Mouse (Mus musculus) spleen, postnatal 36 days (tissue): ENCODE data around the gene Pias1.

Source experiments
- DNase-seq, 2 experiments: peaks; one replicate each; pipeline ENCODE4 v3.0.0; 2022; ENCODE audit warnings: low spot score in 2 of 2, mixed read lengths in 1 of 2

The Pias1 gene

DNA sequence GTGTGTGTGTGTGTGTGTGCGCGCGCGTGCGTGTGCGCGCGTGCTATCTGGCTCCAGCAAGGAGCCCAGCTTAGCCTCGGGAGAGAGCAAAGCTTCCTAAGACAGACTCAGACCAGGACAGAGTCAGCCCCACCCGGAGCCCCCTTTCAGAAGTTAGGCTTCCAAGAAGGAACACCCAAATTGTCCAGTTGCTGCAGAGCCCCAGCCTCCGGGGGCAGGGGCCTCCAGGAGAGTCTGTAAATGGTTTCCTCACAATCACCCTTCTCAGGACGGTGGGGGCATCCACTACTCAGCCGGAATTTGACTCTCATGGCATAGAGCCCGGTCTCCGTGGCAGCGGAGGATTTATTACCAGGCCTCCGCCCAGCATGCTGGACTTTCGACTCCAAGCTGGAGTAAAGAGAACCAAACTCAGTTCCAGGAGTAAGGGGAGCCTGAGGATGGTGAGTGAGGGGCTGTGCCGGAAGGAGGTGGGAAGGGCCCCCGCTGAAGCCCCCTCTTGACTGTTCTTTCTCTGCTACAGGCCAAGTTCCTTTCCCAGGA lies 129.9 kb downstream of the Pias1 start, which contains the start of gene Calml4:
Gene Calml4 (plus strand): TSS at position 362 of the 543 bp plus-strand sequence.
- DNase-seq = no peak

DNA sequence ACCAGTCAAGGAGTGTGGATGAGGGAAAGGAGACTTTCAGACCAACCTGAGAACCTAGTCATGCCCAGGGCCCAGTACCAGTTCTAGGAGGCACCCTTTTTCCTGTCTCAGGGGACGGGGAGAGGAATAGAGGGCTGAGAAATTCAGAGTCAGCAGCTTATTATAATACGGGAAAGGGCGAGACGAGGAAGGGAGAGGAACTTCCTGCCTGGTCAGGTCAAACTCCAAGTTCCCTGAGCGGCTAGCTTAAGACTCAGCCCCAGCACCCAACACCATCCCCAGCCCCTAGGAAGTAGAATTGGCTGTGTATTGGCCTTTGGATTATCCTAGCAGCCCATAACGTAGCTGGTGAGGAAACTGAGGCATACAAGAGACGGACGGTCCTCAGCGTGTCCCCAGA lies 130.5 kb downstream of the Pias1 start:
- DNase-seq = no peak

DNA sequence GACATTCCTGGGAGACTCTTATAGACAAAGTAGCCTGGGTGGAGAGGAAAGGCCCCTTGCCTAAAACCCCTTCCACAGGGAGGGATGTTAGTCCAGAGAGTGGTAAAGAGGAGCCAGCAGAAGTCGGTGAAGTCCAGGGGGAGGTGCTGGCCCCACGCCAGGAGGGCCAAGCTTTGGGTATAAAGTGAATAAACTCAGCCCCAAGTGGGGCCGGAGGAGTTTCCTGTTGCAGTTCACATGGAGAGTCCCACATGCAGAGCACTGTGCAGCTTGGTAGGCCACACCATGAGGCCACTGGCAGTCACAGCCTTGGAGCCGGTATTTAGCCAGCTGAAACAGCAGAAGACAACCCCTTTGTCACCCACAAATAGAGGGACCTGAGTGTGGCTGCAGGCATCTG lies 133.2 kb downstream of the Pias1 start:
- DNase-seq = no peak

DNA sequence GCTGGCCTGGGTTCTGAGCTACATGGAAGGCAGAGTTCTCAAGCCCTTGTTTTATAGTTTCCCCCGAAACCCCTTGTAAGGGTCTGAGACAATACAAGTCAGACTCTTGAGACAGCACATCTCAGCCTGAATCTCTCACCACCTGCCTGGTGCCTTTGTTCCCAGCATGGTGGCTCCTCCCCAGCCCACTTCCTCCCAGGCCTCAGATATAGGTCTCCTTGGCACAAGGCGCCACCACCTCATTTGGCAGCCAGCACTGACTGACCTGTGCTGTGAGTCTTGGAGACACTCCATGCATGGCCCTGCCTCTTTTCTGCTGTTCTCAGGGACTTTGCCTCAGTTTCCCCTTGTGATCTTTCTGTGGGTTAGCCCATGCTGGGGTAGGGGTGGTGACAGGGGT lies 136.2 kb downstream of the Pias1 start:
- no peak for DNase-seq

DNA sequence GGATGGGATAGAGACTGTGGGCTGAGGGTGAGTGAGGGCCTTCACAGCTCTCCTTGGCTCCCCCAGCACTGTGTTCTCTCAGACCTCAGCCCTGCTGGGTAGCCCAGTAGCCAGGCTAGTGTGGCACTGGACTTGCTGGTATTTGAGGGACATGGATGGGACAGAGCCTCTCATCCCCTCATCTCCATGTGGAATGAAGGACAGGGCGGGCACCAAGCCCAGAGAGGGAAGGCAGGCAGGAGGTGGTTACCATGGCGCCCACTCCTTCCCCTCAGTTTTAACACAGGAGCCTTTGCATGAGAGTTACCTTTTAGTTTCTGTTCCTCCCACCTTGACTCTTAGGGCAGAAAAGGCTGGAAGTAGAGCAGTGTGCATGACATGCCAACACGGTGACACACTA lies 139.1 kb downstream of the Pias1 start:
- no peak for DNase-seq

DNA sequence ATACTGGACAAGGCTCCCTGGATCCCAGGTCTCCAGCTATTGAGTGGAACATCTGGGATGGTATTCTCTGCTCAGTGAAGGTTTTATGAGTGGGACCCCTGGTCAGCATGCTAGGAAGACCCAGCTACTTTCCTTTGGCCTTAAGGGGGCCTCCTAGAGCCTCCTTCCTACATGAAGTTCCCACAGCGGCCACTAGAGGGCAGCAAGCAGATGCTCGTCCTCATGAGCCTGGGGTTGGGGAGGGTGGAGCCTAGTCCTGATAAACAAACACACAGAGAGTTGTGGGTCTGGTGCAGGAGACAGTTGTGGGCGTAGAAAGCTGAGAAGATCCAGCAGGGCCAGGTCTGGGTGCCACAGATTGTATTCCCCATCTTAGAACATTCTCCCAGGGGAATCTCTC lies 140.0 kb downstream of the Pias1 start:
- DNase-seq = peak; percentile 67 to 74

DNA sequence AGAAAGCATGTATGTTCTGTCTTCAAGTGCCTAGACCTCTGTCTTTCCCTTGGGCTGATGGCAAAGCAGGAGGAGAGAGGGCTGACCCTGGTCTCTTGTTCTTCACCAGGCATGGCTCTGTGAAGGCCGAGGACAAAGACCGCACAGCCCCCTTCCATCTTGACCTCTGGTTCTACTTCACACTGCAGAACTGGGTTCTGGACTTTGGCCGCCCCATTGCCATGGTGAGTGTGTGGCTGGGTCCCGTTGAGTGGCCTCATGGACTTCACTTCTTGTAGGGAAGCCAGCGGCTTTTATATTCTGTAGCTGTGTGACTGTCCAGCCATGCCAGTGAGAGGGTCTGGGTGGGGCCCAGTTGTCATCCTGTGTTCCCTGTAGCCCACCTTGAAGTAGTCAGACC lies 143.3 kb downstream of the Pias1 start:
- no peak for DNase-seq

DNA sequence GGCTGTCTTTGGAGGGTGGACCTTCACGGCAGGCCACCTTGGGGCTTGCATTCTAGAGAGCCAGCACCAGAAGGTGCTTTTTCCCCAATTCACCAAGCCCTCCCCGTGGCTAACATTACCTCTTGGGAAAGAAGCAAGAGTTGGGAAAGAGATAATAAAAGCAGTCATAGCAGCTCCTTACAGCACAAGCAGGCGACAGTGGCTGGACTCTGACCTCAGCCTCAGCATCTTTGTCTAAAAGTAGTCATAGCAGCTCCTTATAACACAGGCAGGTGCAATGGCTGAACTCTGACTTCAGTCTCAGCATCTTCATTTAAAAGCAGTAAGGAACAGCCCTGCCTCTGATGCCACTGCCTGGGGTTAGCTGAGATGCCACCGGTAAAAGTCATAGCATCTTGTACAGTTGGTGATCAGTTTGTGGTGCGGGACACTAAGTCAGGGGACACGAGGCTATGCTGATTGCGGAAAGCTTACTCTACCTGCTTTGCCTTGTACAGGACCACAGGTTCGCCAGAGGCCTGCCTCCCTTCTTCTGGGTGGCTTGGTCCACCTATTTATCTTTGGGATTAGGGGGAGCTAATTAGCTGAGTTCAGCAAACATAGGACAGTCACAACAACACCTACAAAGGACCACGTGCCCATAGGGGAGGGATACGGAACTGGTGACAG lies 144.2 kb downstream of the Pias1 start:
- DNase-seq = no peak

DNA sequence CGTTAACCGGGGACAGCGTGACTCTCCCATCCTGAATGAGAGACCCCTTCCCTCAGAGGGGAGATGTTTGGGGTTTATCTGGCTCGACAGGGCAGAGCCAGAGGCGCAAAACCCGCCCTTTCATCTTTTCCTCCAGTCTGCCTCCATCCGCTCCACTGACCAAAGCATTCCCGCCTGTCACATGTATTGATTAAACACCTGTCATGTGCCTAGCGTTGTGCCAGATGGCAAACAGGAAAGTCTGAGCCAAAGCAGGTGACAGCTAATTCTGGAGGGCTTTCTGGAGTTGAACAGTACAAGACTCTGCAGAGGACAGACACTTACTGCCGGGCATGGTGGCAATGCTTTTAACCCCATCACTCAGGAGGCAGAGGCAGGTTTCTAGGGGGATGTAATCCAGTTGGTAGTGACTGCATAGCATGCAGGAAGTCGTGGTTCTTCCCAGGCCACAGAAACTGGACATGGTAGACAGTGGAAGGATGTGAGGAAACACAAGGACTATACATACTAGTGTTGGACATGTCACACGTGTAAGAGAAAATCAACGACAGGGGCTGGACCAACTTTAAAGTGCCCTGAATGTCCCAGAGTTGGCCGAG lies 148.5 kb downstream of the Pias1 start:
- DNase-seq = no peak

DNA sequence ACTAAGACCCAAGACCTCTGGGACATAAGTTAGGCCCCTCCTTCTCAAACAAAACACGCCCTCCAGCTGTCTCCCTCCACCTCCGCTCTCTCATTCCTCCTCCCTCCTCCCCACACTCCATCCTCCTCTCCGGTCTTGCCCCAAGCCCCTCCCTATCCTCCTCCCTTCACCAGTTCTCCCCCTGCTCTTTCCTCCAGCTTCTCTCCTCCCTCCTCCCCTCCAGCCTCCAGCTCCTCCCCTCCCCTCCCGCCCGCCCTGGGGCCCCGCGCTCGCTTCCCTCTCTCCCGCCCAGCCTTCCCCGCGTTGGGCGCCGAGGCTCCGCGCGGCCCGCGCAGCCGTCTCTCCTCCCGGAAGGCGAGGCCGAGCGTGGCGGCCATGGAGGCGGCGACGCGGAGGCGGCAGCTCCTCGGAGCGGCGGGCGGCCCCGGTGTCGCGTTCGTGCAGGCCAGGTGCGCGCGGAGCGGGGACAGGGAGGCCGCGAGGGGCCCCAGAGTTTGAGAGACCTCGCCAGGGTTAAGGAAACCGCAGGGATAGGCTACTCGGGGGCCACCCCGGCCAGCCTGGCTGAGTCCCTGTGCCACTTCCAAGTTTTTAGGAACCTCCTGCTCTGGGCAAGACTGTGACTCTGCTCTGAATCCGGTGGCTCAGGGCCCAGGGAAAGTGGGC lies 149.1 kb downstream of the Pias1 start, which contains the start of gene Cln6:
Gene Cln6 (plus strand): TSS at position 280 of the 666 bp plus-strand sequence.
- peak; percentile 68 to 71 for DNase-seq

DNA sequence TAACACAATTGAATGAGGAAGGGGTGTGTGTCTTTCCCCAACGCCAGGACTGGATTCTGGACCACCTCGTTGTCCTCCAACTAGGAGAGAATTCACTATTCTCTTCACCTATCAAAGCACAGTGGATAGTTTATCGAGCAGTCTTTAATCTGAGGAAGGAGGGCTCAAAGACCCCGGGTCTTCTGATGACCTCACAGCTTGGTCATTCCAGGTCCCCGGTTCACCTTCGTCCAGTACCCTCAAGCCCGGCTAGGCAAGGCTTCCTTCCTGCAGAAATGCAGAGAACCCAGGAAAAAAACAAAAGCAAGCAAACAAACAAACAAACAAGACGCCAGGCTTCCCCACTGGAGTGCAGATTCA lies 149.6 kb downstream of the Pias1 start:
- no peak for DNase-seq

DNA sequence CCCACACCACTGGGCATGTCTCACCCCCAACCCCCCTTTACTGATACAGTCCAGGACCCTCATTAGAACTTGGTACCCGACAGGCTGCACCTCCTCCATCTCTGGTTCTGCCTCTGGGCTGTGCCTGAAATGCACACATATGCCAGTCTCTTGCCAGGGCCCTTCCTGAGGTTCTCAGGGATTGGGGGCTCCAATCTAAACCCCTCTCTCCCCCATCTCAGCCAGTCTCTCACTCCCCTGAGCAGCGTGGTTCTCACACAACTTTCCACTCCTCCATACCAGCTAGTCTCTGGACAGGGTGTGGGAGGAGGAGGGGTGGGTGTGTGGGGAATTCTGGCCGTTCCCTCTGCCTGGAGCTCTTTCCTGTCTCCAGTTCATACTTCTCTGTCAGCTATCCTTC lies 150.1 kb downstream of the Pias1 start:
- no peak for DNase-seq

DNA sequence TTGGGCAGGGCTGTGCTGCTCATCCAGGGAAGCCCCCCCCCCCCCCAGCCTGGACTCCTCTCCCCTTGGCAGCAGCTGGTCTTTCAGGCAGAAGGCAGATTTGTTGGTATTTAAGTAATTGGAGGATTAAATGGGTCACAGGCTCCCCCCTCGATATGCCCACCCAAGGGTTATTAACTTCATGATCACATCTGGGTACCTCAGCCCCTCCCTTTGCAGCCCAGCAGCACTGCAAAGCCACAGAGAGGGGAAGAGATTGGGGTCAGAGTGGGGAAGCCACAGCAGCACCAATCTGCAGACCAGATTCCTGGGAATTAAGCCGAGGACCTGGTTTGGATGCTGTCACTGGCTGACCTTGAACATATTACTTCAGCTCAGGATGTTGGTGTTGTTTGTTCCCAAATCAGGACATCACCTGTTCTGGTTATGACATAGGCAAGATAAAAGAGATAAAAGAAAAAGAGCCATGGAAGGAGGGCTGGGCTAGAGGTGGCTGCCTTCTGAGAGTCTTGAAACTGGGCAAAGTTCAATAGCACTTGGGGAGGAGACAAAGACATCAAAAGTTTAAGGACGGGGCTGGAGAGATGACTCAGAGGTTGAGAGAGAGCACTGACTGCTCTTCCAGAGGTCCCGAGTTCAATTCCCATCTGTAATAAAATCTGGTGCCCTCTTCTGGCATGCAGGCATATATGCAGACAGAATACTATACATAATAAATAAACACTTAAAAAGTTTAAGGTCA lies 151.8 kb downstream of the Pias1 start:
- no peak for DNase-seq

DNA sequence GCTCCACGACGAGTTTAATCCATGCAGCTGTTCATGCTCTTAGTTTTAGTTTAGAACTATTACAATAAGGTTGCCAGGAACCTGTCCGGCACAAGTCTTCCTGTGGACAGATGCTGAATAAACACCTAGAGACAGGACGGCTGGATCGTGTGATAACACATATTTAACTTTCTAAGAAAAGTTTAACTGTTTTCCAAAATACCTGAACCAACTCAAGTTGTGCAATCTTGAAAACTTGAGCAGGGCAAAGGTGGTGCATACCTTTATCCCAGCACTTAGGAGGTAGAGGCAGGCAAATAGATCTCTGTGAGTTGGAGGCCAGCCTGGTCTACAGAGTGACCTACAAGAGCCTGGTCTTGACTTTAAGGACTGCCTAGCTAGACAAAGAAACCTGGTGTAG lies 152.8 kb downstream of the Pias1 start:
- DNase-seq = no peak

DNA sequence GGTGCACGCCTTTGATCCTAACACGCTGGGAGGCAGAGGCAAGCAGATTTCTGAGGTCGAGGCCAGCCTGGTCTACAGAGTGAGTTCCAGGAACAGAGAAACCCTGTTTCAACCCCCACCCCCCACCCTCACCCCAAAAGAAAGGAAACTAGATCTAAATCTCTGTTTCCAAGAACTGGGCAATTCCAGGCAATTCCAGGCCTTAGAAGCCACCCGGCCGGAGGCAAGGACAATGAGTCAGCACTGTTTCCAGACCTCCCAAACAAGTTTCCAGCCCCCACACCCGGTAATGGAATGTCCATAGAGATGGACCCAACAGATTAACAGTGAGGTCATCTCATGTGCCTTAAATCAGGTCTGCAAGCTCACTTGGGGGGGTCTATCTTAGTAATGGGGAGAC lies 157.8 kb downstream of the Pias1 start:
- no peak for DNase-seq

DNA sequence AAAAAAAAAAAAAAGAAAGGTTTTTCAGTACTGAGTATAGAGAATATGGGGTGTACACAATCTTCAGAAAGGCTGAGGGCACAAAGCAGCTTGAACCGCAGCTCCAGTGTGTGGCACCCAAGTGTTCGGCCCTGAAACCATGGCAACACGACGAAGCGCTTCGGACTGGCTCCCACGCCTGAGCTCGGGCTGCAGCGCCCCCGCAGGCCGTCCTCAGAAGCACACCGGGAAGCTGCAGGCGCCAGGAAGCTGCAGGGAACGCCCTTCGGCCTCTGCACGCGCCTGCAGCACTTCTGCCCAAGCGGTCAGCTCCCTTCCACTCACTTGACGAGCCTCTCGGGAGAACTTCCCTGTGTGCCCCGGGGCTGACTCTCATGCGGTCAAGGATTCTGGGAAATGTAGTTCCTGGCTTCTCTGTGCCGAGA lies 159.1 kb downstream of the Pias1 start:
- peak; percentile 87 to 88 for DNase-seq
